Mouse (Mus musculus) testis, adult 2 months (tissue): ENCODE measurements at regions not wholly inside any gene's neighbourhood (a gene's known extent, or its start where the extent isn't known, plus 50 kb on each side); places are given as distances from the start of the nearest gene placed in this dataset.
A peak's percentile ranks its signal among the peaks of the same experiment; 100 is the strongest.

Experiments
- H3K27ac ChIP-seq: fragments of 200-500 bp; 2 replicates; pipeline ENCODE4 v1.5.1; 2012; ENCODE audit warnings: low read depth, low read length; ENCODE audit not compliant: control insufficient read depth, insufficient read depth
- H3K27me3 ChIP-seq: fragments of 200-500 bp; 2 replicates; pipeline ENCODE4 v1.6.1; 2012; ENCODE audit warnings: mild to moderate bottlenecking, low read length, moderate library complexity; ENCODE audit not compliant: control insufficient read depth, insufficient read depth
- H3K36me3 ChIP-seq: fragments of 200-500 bp; 2 replicates; pipeline ENCODE4 v1.6.1; 2012; ENCODE audit warnings: mild to moderate bottlenecking, low read length; ENCODE audit not compliant: control insufficient read depth, insufficient read depth
- H3K4me1 ChIP-seq: fragments of 200-500 bp; 2 replicates; pipeline ENCODE4 v1.6.1; 2012; ENCODE audit warnings: low read length; ENCODE audit not compliant: control insufficient read depth, insufficient read depth
- H3K4me3 ChIP-seq: fragments of 200-500 bp; 2 replicates; pipeline ENCODE4 v1.5.1; 2012; ENCODE audit warnings: low read depth, mild to moderate bottlenecking, low read length, moderate library complexity, mixed read lengths; ENCODE audit not compliant: control insufficient read depth
- CTCF ChIP-seq: fragments of 200-500 bp; IDR thresholded peaks from 2 replicates; pipeline ENCODE4 v1.5.1; 2012; ENCODE audit warnings: low read depth, mild to moderate bottlenecking, inconsistent platforms, low read length, moderate library complexity; ENCODE audit not compliant: control insufficient read depth, insufficient read depth, insufficient replicate concordance
- POLR2A ChIP-seq: fragments of 200-500 bp; IDR thresholded peaks from 2 replicates; pipeline ENCODE4 v1.6.1; 2012; ENCODE audit warnings: low read depth, mild to moderate bottlenecking, inconsistent platforms, low read length, moderate library complexity; ENCODE audit not compliant: control insufficient read depth

- no peak overlapping the region for H3K4me3 ChIP-seq
- no peaks in the 10 kb centered on the region for H3K36me3 ChIP-seq
- H3K4me1 ChIP-seq = no peaks in the 10 kb centered on the region
- no peaks in the 10 kb centered on the region for H3K27me3 ChIP-seq
- H3K27ac ChIP-seq = no peak overlapping the region
- TF ChIP-seq CTCF = no peak
- TF ChIP-seq POLR2A = no peak
These were observed 1795.2 kb upstream of the Gm37988 start for GRCm38 (mm10) chr1:3012530-3012929.

GRCm38 (mm10) chr1:3062759-3063158 is 1744.9 kb upstream of the Gm37988 start:
- no peak for TF ChIP-seq CTCF
- no peak for TF ChIP-seq POLR2A
- no peaks in the 10 kb centered on the region for H3K27me3 ChIP-seq
- H3K27ac ChIP-seq = no peak overlapping the region
- no peak overlapping the region for H3K4me3 ChIP-seq
- H3K4me1 ChIP-seq = no peaks in the 10 kb centered on the region
- no peaks in the 10 kb centered on the region for H3K36me3 ChIP-seq

- H3K4me3 ChIP-seq = no peak overlapping the region
- H3K27me3 ChIP-seq = no peaks in the 10 kb centered on the region
- TF ChIP-seq POLR2A = no peak
- TF ChIP-seq CTCF = no peak
- H3K36me3 ChIP-seq = no peaks in the 10 kb centered on the region
- H3K4me1 ChIP-seq = no peaks in the 10 kb centered on the region
- no peak overlapping the region for H3K27ac ChIP-seq
These were observed 1713.3 kb upstream of the Gm37988 start for GRCm38 (mm10) chr1:3094375-3094774.

- H3K36me3 ChIP-seq = no peaks in the 10 kb centered on the region
- H3K4me3 ChIP-seq = no peak overlapping the region
- no peaks in the 10 kb centered on the region for H3K4me1 ChIP-seq
- no peak overlapping the region for H3K27ac ChIP-seq
- no peaks in the 10 kb centered on the region for H3K27me3 ChIP-seq
- TF ChIP-seq POLR2A (no peak), CTCF (no peak)
These were observed 1712.8 kb upstream of the Gm37988 start for GRCm38 (mm10) chr1:3094910-3095309.

- H3K27me3 ChIP-seq = no peaks in the 10 kb centered on the region
- H3K36me3 ChIP-seq = no peaks in the 10 kb centered on the region
- no peak for TF ChIP-seq POLR2A
- TF ChIP-seq CTCF = no peak
- H3K4me3 ChIP-seq = no peak overlapping the region
- no peak overlapping the region for H3K27ac ChIP-seq
- H3K4me1 ChIP-seq = no peaks in the 10 kb centered on the region
These were observed 1694.1 kb upstream of the Gm37988 start for GRCm38 (mm10) chr1:3113564-3113963.

GRCm38 (mm10) chr1:3119498-3120391 is 1687.9 kb upstream of the Gm37988 start:
- no peaks in the 10 kb centered on the region for H3K36me3 ChIP-seq
- TF ChIP-seq CTCF = no peak
- no peak for TF ChIP-seq POLR2A
- no peak overlapping the region for H3K4me3 ChIP-seq
- 0 out of 2 replicates have a peak overlapping the region, but pooled peaks have one; percentile 8 for H3K27ac ChIP-seq
- no peaks in the 10 kb centered on the region for H3K27me3 ChIP-seq
- no peaks in the 10 kb centered on the region for H3K4me1 ChIP-seq

- Histone ChIP-seq H3K4me3 (no peak overlapping the region), H3K36me3 (no peaks in the 10 kb centered on the region), H3K27me3 (no peaks in the 10 kb centered on the region), H3K27ac (no peak overlapping the region), H3K4me1 (no peaks in the 10 kb centered on the region)
- TF ChIP-seq POLR2A (no peak), CTCF (no peak)
These were observed 1687.4 kb upstream of the Gm37988 start for GRCm38 (mm10) chr1:3120392-3120690.

- Histone ChIP-seq H3K27me3 (no peaks in the 10 kb centered on the region), H3K4me1 (no peaks in the 10 kb centered on the region), H3K36me3 (no peaks in the 10 kb centered on the region), H3K4me3 (no peak overlapping the region), H3K27ac (no peak overlapping the region)
- TF ChIP-seq CTCF (no peak), POLR2A (no peak)
These were observed 1686.4 kb upstream of the Gm37988 start for GRCm38 (mm10) chr1:3121288-3121687.
